ENCODE assay signal across 9 mouse cellular contexts in genomic region chr5:24983539-24983938, GRCm38 (mm10).
DNase-seq lines count a peak whose midpoint lies in the region; ATAC-seq and TF ChIP-seq lines count a peak whose summit lies in the region.
"Had no signal": no experiment of that assay in that cellular context is flagged by ENCODE, and none has a peak within 500 bp of the region (broad histone marks: within the 10 kb centered on the region; RNA-seq: fewer than 3 reads in every experiment).

No protein-coding gene starts in this region.

- 13% methylated on average over 3 of the region's 3 CpGs for WGBS in forebrain, postnatal 0 days
- 10% methylated on average over 3 of the region's 3 CpGs for WGBS in midbrain, embryonic 12.5 days

- H3ac ChIP-seq in C2C12 (ENCODE audit: control insufficient read depth, insufficient read length, low read depth) = no peak overlapping the region

- peaks cover 31% of the 10 kb centered on the region for H3K4me1 ChIP-seq in forebrain, postnatal 0 days (ENCODE audit: insufficient read depth)
- peaks cover 10% of the 10 kb centered on the region; the same call in 1 of the 2 replicates for H3K4me1 ChIP-seq in midbrain, embryonic 12.5 days

- intact Hi-C loops in heart, postnatal 25 days (cut with DNase I) = no loop called here

- H3K4me3 ChIP-seq in C2C12 (ENCODE audit: insufficient read depth, poor library complexity, severe bottlenecking) = no peak overlapping the region
- H3K4me3 ChIP-seq in forebrain, postnatal 0 days (ENCODE audit: low read depth, low read length) = no peak overlapping the region
- no peak overlapping the region for H3K4me3 ChIP-seq in midbrain, embryonic 12.5 days

- DNase-seq in heart, adult 11 months = peak; percentile 93
- DNase-seq in heart, postnatal 25 days (ENCODE audit: low spot score) = no peak
- peak; percentile 49 for DNase-seq in brain, embryonic 14.5 days (ENCODE audit: low read depth)
- peak; percentile 55 for DNase-seq in forebrain, postnatal 0 days
- DNase-seq in kidney, postnatal 4 days = peak; percentile 81 to 85
- DNase-seq in thymus, postnatal 14 days = peak; percentile 80

- no peak for ATAC-seq in forebrain, postnatal 0 days
- ATAC-seq in midbrain, embryonic 12.5 days (ENCODE audit: low FRiP score, low read depth) = 0 out of 2 replicates have a peak, but pooled peaks have one; percentile 27

- no peaks in the 10 kb centered on the region for H3K9me3 ChIP-seq in forebrain, postnatal 0 days (ENCODE audit: low read length)
- H3K9me3 ChIP-seq in midbrain, embryonic 12.5 days = no peaks in the 10 kb centered on the region

- no peaks in the 10 kb centered on the region for H3K36me3 ChIP-seq in C2C12 (ENCODE audit: control insufficient read depth, insufficient read depth)
- H3K36me3 ChIP-seq in forebrain, postnatal 0 days (ENCODE audit: insufficient read depth) = no peaks in the 10 kb centered on the region
- no peaks in the 10 kb centered on the region for H3K36me3 ChIP-seq in midbrain, embryonic 12.5 days

- H3K79me3 ChIP-seq in C2C12 (ENCODE audit: low read depth) = no peaks in the 10 kb centered on the region

- TF ChIP-seq CTCF in C2C12 (IDR thresholded peaks at IDR 0.05; ENCODE audit: control insufficient read depth, insufficient read depth, insufficient read length) = peak; percentile 47
- peak; percentile 81 for TF ChIP-seq CTCF in brain, embryonic 14.5 days (IDR thresholded peaks at IDR 0.05; ENCODE audit: borderline replicate concordance, extremely low read depth, insufficient read depth, insufficient read length)
- peak; percentile 77 for TF ChIP-seq CTCF in forebrain, postnatal 0 days (IDR thresholded peaks at IDR 0.05; ENCODE audit: low read depth)

- peaks cover 5% of the 10 kb centered on the region for H3K27me3 ChIP-seq in C2C12 (ENCODE audit: control insufficient read depth, insufficient read depth, insufficient read length)
- no peaks in the 10 kb centered on the region for H3K27me3 ChIP-seq in forebrain, postnatal 0 days (ENCODE audit: insufficient read depth, low read length)
- no peaks in the 10 kb centered on the region for H3K27me3 ChIP-seq in midbrain, embryonic 12.5 days

- H3K27ac ChIP-seq in forebrain, postnatal 0 days (ENCODE audit: low read depth, low read length) = peak overlapping the region; percentile 92
- no peak overlapping the region for H3K27ac ChIP-seq in midbrain, embryonic 12.5 days (replicated peaks)
- H3K27ac ChIP-seq: macrophage had no signal

- no peak for TF ChIP-seq POLR2A in brain, embryonic 14.5 days (IDR thresholded peaks at IDR 0.05; ENCODE audit: borderline replicate concordance, extremely low read depth, insufficient read depth, insufficient read length, poor library complexity, severe bottlenecking)

- no peaks in the 10 kb centered on the region for H3K79me2 ChIP-seq in C2C12 (ENCODE audit: control insufficient read depth, insufficient read depth)

- no peak overlapping the region for H3K4me2 ChIP-seq in forebrain, postnatal 0 days (ENCODE audit: low read depth)
- no peak overlapping the region for H3K4me2 ChIP-seq in midbrain, embryonic 12.5 days (replicated peaks)

- no peak overlapping the region for H3K9ac ChIP-seq in forebrain, postnatal 0 days
- H3K9ac ChIP-seq in midbrain, embryonic 12.5 days (replicated peaks) = no peak overlapping the region

TF ChIP-seq in C2C12, 6 proteins besides CTCF, POLR2A, EP300 and RAD21:
- TF ChIP-seq FOSL1 (IDR thresholded peaks at IDR 0.05; ENCODE audit: insufficient read depth, low read length, poor library complexity, severe bottlenecking) (no peak), CEBPB (IDR thresholded peaks at IDR 0.05; ENCODE audit: low read depth) (no peak), MAX (IDR thresholded peaks at IDR 0.05) (no peak), MYOD1 (IDR thresholded peaks at IDR 0.05; ENCODE audit: control insufficient read depth, insufficient read length, low read depth) (no peak), MYOG (IDR thresholded peaks at IDR 0.05; ENCODE audit: control insufficient read depth, extremely low read depth, insufficient read length) (no peak), USF1 (IDR thresholded peaks at IDR 0.05; ENCODE audit: low read depth) (no peak)
